ENCODE assay signal across 26 mouse cellular contexts in the genomic region with DNA sequence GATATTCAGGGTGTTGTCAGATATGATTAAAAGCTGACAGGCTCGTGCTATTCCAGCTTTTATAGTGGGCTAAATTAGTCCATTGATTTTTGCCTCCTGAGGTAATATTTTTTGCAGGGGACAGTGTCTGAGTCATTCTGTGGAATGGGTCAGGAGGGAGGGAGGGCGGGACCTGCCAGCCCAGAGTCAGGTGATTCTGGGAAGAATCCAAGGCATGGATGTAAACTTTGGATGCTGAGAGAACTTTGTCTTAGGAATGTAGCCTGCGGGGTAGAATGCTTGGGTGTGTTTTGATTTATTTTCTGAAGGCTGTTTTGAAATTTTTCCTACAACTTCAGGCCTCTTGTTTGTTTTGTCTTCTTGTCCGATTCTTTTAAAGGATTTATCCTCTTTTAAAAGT. TPM values are rescaled to one million over a fixed set of nuclear protein-coding genes. Genes with fewer than 3 reads are reported as not detected.
A peak's percentile ranks its signal among the peaks of the same experiment; 100 is the strongest.
DNase-seq lines count a peak whose midpoint lies in the region; ATAC-seq and TF ChIP-seq lines count a peak whose summit lies in the region.
"Had no signal": no experiment of that assay in that cellular context is flagged by ENCODE, and none has a peak within 500 bp of the region (broad histone marks: within the 10 kb centered on the region; RNA-seq: fewer than 3 reads in every experiment).

No protein-coding gene starts in this region.

- no peaks in the 10 kb centered on the region for H3K9me3 ChIP-seq in kidney, embryonic 15.5 days (replicated peaks)
- H3K9me3 ChIP-seq in midbrain, embryonic 11.5 days (ENCODE audit: control insufficient read depth, low read length), result no peaks in the 10 kb centered on the region
- H3K9me3 ChIP-seq in midbrain, embryonic 13.5 days, result no peaks in the 10 kb centered on the region
- H3K9me3 ChIP-seq: embryonic facial prominence, embryonic 13.5 days; embryonic facial prominence, embryonic 15.5 days; forebrain, embryonic 10.5 days; forebrain, embryonic 12.5 days had no signal

- ATAC-seq in kidney, embryonic 15.5 days (replicated peaks; ENCODE audit: low FRiP score), result no peak
- ATAC-seq in midbrain, embryonic 11.5 days (ENCODE audit: low FRiP score), result no peak
- no peak for ATAC-seq in midbrain, embryonic 13.5 days
- ATAC-seq: forebrain, embryonic 14.5 days; forebrain, embryonic 16.5 days had no signal

- 0 out of 2 replicates have a peak, but pooled peaks cover 4% of the 10 kb centered on the region for H3K4me1 ChIP-seq in kidney, adult 2 months (ENCODE audit: control insufficient read depth, insufficient read depth, low read length)
- H3K4me1 ChIP-seq in kidney, embryonic 15.5 days, result peaks cover 8% of the 10 kb centered on the region
- H3K4me1 ChIP-seq in midbrain, embryonic 11.5 days (ENCODE audit: control insufficient read depth, insufficient read depth, low read length), result no peaks in the 10 kb centered on the region
- no peaks in the 10 kb centered on the region for H3K4me1 ChIP-seq in midbrain, embryonic 13.5 days (replicated peaks)
- H3K4me1 ChIP-seq: embryonic facial prominence, embryonic 13.5 days had no signal

- TF ChIP-seq CTCF in kidney, adult 2 months (conservative IDR thresholded peaks at IDR 0.05; ENCODE audit: insufficient read depth, insufficient read length, low read depth, low read length), result no peak

- no peaks in the 10 kb centered on the region for H3K27me3 ChIP-seq in kidney, adult 2 months (replicated peaks; ENCODE audit: control insufficient read depth, insufficient read depth, low read length)
- peaks cover 9% of the 10 kb centered on the region for H3K27me3 ChIP-seq in kidney, embryonic 15.5 days
- no peaks in the 10 kb centered on the region for H3K27me3 ChIP-seq in midbrain, embryonic 11.5 days (ENCODE audit: control insufficient read depth, insufficient read depth, low read length)
- H3K27me3 ChIP-seq in midbrain, embryonic 13.5 days, result peaks cover 5% of the 10 kb centered on the region; the same call in 1 of the 2 replicates
- H3K27me3 ChIP-seq: forebrain, embryonic 12.5 days had no signal

- TF ChIP-seq POLR2A in kidney, adult 2 months (IDR thresholded peaks at IDR 0.05; ENCODE audit: low read depth, low read length), result no peak

- H3K27ac ChIP-seq in kidney, adult 2 months (ENCODE audit: insufficient read depth, low read depth, low read length), result no peak overlapping the region
- H3K27ac ChIP-seq in kidney, embryonic 15.5 days, result no peak overlapping the region
- H3K27ac ChIP-seq in midbrain, embryonic 11.5 days (ENCODE audit: low read depth, low read length), result no peak overlapping the region
- no peak overlapping the region for H3K27ac ChIP-seq in midbrain, embryonic 13.5 days
- H3K27ac ChIP-seq: embryonic facial prominence, embryonic 13.5 days; embryonic facial prominence, embryonic 15.5 days; forebrain, embryonic 10.5 days; forebrain, embryonic 12.5 days had no signal

- H3K4me2 ChIP-seq in kidney, embryonic 15.5 days, result no peak overlapping the region
- no peak overlapping the region for H3K4me2 ChIP-seq in midbrain, embryonic 11.5 days
- H3K4me2 ChIP-seq in midbrain, embryonic 13.5 days (replicated peaks), result no peak overlapping the region
- H3K4me2 ChIP-seq: embryonic facial prominence, embryonic 13.5 days; embryonic facial prominence, embryonic 15.5 days; forebrain, embryonic 12.5 days had no signal

- H3K9ac ChIP-seq in kidney, embryonic 15.5 days, result no peak overlapping the region
- no peak overlapping the region for H3K9ac ChIP-seq in midbrain, embryonic 11.5 days (ENCODE audit: low read length)
- H3K9ac ChIP-seq in midbrain, embryonic 13.5 days (replicated peaks), result no peak overlapping the region
- H3K9ac ChIP-seq: embryonic facial prominence, embryonic 13.5 days; embryonic facial prominence, embryonic 15.5 days; forebrain, embryonic 12.5 days had no signal

- H3K36me3 ChIP-seq in kidney, adult 2 months (ENCODE audit: control insufficient read depth, insufficient read depth, low read length), result no peaks in the 10 kb centered on the region
- no peaks in the 10 kb centered on the region for H3K36me3 ChIP-seq in kidney, embryonic 15.5 days
- H3K36me3 ChIP-seq in midbrain, embryonic 11.5 days (ENCODE audit: control insufficient read depth, insufficient read depth, low read length), result no peaks in the 10 kb centered on the region
- no peaks in the 10 kb centered on the region for H3K36me3 ChIP-seq in midbrain, embryonic 13.5 days
- H3K36me3 ChIP-seq: embryonic facial prominence, embryonic 13.5 days; embryonic facial prominence, embryonic 15.5 days; forebrain, embryonic 10.5 days; forebrain, embryonic 12.5 days had no signal

- WGBS in kidney, adult 2 months, result 28% methylated on average over 4 of the region's 4 CpGs
- 62% methylated on average over 4 of the region's 4 CpGs for WGBS in kidney, embryonic 15.5 days
- 82% methylated on average over 4 of the region's 4 CpGs for WGBS in midbrain, embryonic 11.5 days
- 85% methylated on average over 4 of the region's 4 CpGs for WGBS in midbrain, embryonic 13.5 days

- DNase-seq in kidney, adult 2 months, result peak; percentile 74
- peak; percentile 45 for DNase-seq in midbrain, embryonic 11.5 days (ENCODE audit: low spot score, missing footprints)
- DNase-seq in NIH3T3 (ENCODE audit: low read depth), result peak; percentile 86
- no peak for DNase-seq in gastrocnemius, postnatal 25 days
- DNase-seq in B cell, adult 2 months, result no peak
- DNase-seq: adrenal gland, adult 2 months; adrenal gland, postnatal 10 days; adrenal gland, postnatal 25 days; cerebellum, adult 11 months; cerebellum, adult 18-20 months; cerebellum, adult 8-10 months; cerebellum, adult 9-11 months; cerebellum, postnatal 14 days; cerebellum, postnatal 36 days; embryo, embryonic 11 days had no signal

- H3K4me3 ChIP-seq in kidney, adult 2 months (ENCODE audit: insufficient read depth, low read depth, low read length), result no peak overlapping the region
- no peak overlapping the region for H3K4me3 ChIP-seq in kidney, embryonic 15.5 days (replicated peaks)
- H3K4me3 ChIP-seq in midbrain, embryonic 11.5 days (ENCODE audit: low read depth, low read length), result no peak overlapping the region
- H3K4me3 ChIP-seq in midbrain, embryonic 13.5 days (replicated peaks), result no peak overlapping the region
- H3K4me3 ChIP-seq: embryonic facial prominence, embryonic 13.5 days; embryonic facial prominence, embryonic 15.5 days; erythroblast, embryonic 14.5 days; forebrain, embryonic 10.5 days; forebrain, embryonic 12.5 days had no signal

RNA-seq across cellular contexts. Expression of gene Kank1, which starts 6.8 kb away (rescaled TPM):
- 56.0 and 68.7 TPM in 2 replicates for polyA plus RNA-seq in kidney, adult 2 months (2012; rRNA removed)
- 26.2 and 26.5 TPM in 2 replicates for polyA plus RNA-seq in kidney, embryonic 15.5 days (2015; fragmentation: Nextera tagmentation; extraction: Ambion mirVana)
- 12.9 and 13.3 TPM in 2 replicates for polyA plus RNA-seq in midbrain, embryonic 11.5 days (2014; fragmentation: Nextera tagmentation; extraction: Ambion mirVana)
- 5.7 and 6.8 TPM in 2 replicates for polyA plus RNA-seq in midbrain, embryonic 13.5 days (2015; fragmentation: Nextera tagmentation; extraction: Ambion mirVana)
- total RNA-seq in gastrocnemius, postnatal 25 days (2021), result 10 to 100 TPM; 15.0 to 15.2 TPM
- total RNA-seq: common myeloid progenitor, adult 5-6 weeks; MEL had no signal
- polyA plus RNA-seq: erythroblast, embryonic 14.5 days had no signal

Comparison
In these comparisons a context has a peak if more than half of its experiments do, and no peak if none do; other contexts are left out.
1. DNase-seq: peak in kidney, adult 2 months (single experiment), midbrain, embryonic 11.5 days (single experiment) and NIH3T3 (single experiment); none in gastrocnemius, postnatal 25 days (single experiment) and B cell, adult 2 months (0 of 2).